Mouse (Mus musculus) MEL (cell line): ENCODE results near the gene Nexn. TPM values are rescaled to one million over a fixed set of nuclear protein-coding genes. Genes with fewer than 3 reads are reported as not detected.

ENCODE experiments used
- DNase-seq: peaks from one replicate; pipeline ENCODE4 v3.0.0; 2011; ENCODE audit warnings: low read depth, low spot score
- H3K27ac ChIP-seq: 2 replicates; pipeline ENCODE4 v1.5.1; 2012; ENCODE audit warnings: low read depth, mild to moderate bottlenecking, control low read depth, low read length, moderate library complexity; ENCODE audit not compliant: control insufficient read depth
- H3K27me3 ChIP-seq, 2 experiments: fragments of 150-350 bp in 1 of 2; sonication (generic) in 1 of 2; 2 replicates each; pipeline ENCODE4 v1.6.1; 2012; ENCODE audit warnings: low read length in 2 of 2, mild to moderate bottlenecking in 2 of 2, improper control_type of control experiment in 1 of 2, moderate library complexity in 1 of 2; ENCODE audit not compliant: insufficient read depth in 2 of 2, control insufficient read depth in 1 of 2
- H3K36me3 ChIP-seq, 2 experiments: 2 replicates each; pipeline ENCODE4 v1.6.1; 2012 to 2014; ENCODE audit warnings: low read length in 2 of 2, improper control_type of control experiment in 1 of 2, inconsistent platforms in 1 of 2, mild to moderate bottlenecking in 1 of 2; ENCODE audit not compliant: insufficient read depth in 2 of 2, control insufficient read depth in 1 of 2
- H3K4me1 ChIP-seq, 2 experiments: fragments of 150-350 bp in 1 of 2; sonication (generic) in 1 of 2; 2 replicates each; pipeline ENCODE4 v1.6.1; 2012; ENCODE audit warnings: low read length in 2 of 2, improper control_type of control experiment in 1 of 2, mild to moderate bottlenecking in 1 of 2; ENCODE audit not compliant: insufficient read depth in 2 of 2, control insufficient read depth in 1 of 2
- H3K4me3 ChIP-seq, 2 experiments: fragments of 150-350 bp in 1 of 2; sonication (generic) in 1 of 2; 2 replicates each; pipeline ENCODE4 v1.5.1; 2012; ENCODE audit warnings: low read depth in 2 of 2, low read length in 2 of 2, mild to moderate bottlenecking in 2 of 2, moderate library complexity in 2 of 2, control low read depth in 1 of 2, improper control_type of control experiment in 1 of 2; ENCODE audit not compliant: control insufficient read depth in 1 of 2, insufficient read depth in 1 of 2
- H3K79me2 ChIP-seq: 2 replicates; pipeline ENCODE4 v1.6.1; 2012; ENCODE audit warnings: mild to moderate bottlenecking, low read length, moderate library complexity; ENCODE audit not compliant: control insufficient read depth, poor library complexity, insufficient read depth
- H3K9ac ChIP-seq: 2 replicates; pipeline ENCODE4 v1.6.1; 2012; ENCODE audit warnings: low read depth, mild to moderate bottlenecking, control low read depth, low read length, moderate library complexity; ENCODE audit not compliant: control insufficient read depth, poor library complexity, severe bottlenecking
- H3K9me3 ChIP-seq: fragments of 150-350 bp; sonication (generic); replicated peaks from 2 replicates; pipeline ENCODE4 v1.6.1; 2012; ENCODE audit warnings: mild to moderate bottlenecking, low read length, improper control_type of control experiment, moderate library complexity; ENCODE audit not compliant: insufficient read depth
- CHD1 ChIP-seq: IDR thresholded peaks from 2 replicates; pipeline ENCODE4 v1.6.1; 2012; ENCODE audit warnings: low read depth, mild to moderate bottlenecking, inconsistent platforms, low read length, improper control_type of control experiment
- ELF1 ChIP-seq: IDR thresholded peaks from 2 replicates; pipeline ENCODE4 v1.6.1; 2014; ENCODE audit warnings: low read depth, mild to moderate bottlenecking, inconsistent platforms, low read length, improper control_type of control experiment, moderate library complexity
- EP300 ChIP-seq, 2 experiments: IDR thresholded peaks; 2 replicates each; pipeline ENCODE4 v1.6.1; 2011; ENCODE audit warnings: improper control_type of control experiment in 2 of 2, low read length in 2 of 2, low read depth in 1 of 2, mild to moderate bottlenecking in 1 of 2
- ETS1 ChIP-seq: IDR thresholded peaks from 2 replicates; pipeline ENCODE4 v1.6.1; 2012; ENCODE audit warnings: low read depth, mild to moderate bottlenecking, inconsistent platforms, low read length, improper control_type of control experiment, moderate library complexity
- GATA1 ChIP-seq: IDR thresholded peaks from 2 replicates; pipeline ENCODE4 v1.6.1; 2011; ENCODE audit warnings: low read depth, low read length, improper control_type of control experiment
- MEF2A ChIP-seq: IDR thresholded peaks from 2 replicates; pipeline ENCODE4 v1.6.1; 2014; ENCODE audit warnings: low read depth, mild to moderate bottlenecking, inconsistent platforms, low read length, improper control_type of control experiment; ENCODE audit not compliant: poor library complexity, insufficient replicate concordance, severe bottlenecking; ENCODE audit errors: extremely low read depth
- MXI1 ChIP-seq: IDR thresholded peaks from 2 replicates; pipeline ENCODE4 v1.6.1; 2011; ENCODE audit warnings: mild to moderate bottlenecking, low read depth, low read length, improper control_type of control experiment
- NELFE ChIP-seq: IDR thresholded peaks from 2 replicates; pipeline ENCODE4 v1.6.1; 2011; ENCODE audit warnings: low read depth, low read length, improper control_type of control experiment
- TAL1 ChIP-seq: IDR thresholded peaks from 2 replicates; pipeline ENCODE4 v1.6.1; 2012; ENCODE audit warnings: mild to moderate bottlenecking, inconsistent platforms, low read length, moderate library complexity, mixed read lengths
- ZMIZ1 ChIP-seq: IDR thresholded peaks from 2 replicates; pipeline ENCODE4 v1.6.1; 2012; ENCODE audit warnings: low read depth, mild to moderate bottlenecking, inconsistent platforms, low read length, improper control_type of control experiment, moderate library complexity
- polyA plus RNA-seq, 2 experiments: library from polyadenylated mRNA; stranded (reverse) in 1 of 2; unstranded in 1 of 2; fragments of >175 nt in 1 of 2; fragments of >200 nt in 1 of 2; gene quantifications; 2 replicates each; pipeline versions ENCODE4 v1.2.1 to v1.2.4; 2012; ENCODE audit warnings: low replicate concordance in 2 of 2, low read depth in 1 of 2; ENCODE audit not compliant: insufficient read length in 2 of 2, insufficient read depth in 1 of 2, missing spikeins in 1 of 2
- total RNA-seq: library from RNA; depleted of rRNA; stranded (reverse); fragments of 300-350 nt; gene quantifications from 2 replicates; pipeline ENCODE4 v1.2.3, GENCODE M21; 2012

Nexn gene
- total and polyA plus RNA-seq, 3 experiments: 0.19 to 0.96 TPM; not detected in 1

DNA sequence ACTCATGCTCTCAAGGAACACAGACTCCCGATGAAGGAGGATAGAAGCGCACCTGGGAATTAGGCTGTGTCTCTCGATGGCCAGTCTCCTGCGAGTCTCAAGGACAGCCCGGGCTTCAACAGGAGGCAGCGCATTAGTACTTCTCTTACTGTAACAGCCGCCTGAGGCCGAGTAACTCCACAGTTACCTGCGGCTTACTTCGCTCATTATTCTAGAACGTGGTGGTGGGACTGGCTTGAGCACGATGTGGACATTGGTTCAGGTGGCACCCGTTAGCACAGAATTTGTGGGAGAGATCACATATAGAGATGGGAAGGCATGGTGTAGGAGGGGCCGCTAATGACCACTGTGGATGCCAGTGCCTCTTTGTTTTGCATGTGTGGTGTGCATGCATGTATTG is 1.9 kb upstream of the Nexn start:
- Histone ChIP-seq H3K9me3 (no peaks in the 10 kb centered on the region), H3K27ac (no peak overlapping the region), H3K36me3 (peaks cover 0 to 2% of the 10 kb centered on the region in 2 experiments; a peak in 1 of 4 replicates), H3K79me2 (no peaks in the 10 kb centered on the region), H3K27me3 (no peaks in the 10 kb centered on the region), H3K9ac (no peak overlapping the region), H3K4me3 (no peak overlapping the region), H3K4me1 (no peaks in the 10 kb centered on the region)
- TF ChIP-seq GATA1: no peak
- no peak for DNase-seq

DNA sequence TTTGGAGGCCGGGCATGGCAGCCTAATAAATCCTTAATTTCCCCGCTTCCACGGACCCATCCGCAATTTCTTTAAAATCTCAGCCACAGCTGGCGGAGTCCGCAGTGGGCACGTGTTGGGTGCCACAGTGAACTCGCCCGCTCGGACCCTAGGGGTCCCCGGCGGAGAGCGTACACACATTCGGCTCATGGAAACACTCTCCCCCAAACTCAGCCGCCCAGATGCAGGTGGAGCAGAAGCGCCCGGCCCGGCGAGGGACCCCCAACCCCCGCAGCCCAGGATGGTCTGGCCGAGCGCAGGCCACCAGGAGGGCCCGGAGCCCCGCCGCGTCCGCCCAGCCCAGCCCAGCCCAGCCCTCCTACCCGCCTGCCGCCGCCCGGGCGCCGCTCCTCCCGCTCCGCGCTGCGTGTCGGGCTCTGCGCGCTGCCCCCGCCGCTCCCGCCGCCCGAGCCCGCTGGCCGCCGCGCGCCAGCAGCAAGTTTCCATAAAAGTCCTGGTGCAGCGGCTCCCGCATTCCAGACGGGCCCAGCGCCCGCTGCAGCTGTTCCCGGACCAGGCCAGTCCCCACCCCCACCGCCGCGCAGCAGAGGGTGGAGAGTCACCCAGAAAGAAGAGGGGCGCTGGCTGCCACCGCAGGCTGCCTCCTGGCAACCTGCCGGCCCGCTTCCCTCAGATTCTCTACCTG is 657 bp downstream of the Nexn start:
- no peak for TF ChIP-seq MEF2A
- no peak for TF ChIP-seq ELF1
- TF ChIP-seq NELFE: no peak
- no peak for TF ChIP-seq CHD1
- no peaks in the 10 kb centered on the region for H3K27me3 ChIP-seq
- H3K4me1 ChIP-seq: peaks cover 0 to 13% of the 10 kb centered on the region in 2 experiments; a peak in 2 of 4 replicates
- no peak overlapping the region for H3K4me3 ChIP-seq
- H3K9ac ChIP-seq: no peak overlapping the region
- no peaks in the 10 kb centered on the region for H3K9me3 ChIP-seq
- H3K36me3 ChIP-seq: peaks cover 0 to 15% of the 10 kb centered on the region in 2 experiments; a peak in 2 of 4 replicates
- H3K27ac ChIP-seq: no peak overlapping the region
- no peak for DNase-seq
- H3K79me2 ChIP-seq: no peaks in the 10 kb centered on the region

DNA sequence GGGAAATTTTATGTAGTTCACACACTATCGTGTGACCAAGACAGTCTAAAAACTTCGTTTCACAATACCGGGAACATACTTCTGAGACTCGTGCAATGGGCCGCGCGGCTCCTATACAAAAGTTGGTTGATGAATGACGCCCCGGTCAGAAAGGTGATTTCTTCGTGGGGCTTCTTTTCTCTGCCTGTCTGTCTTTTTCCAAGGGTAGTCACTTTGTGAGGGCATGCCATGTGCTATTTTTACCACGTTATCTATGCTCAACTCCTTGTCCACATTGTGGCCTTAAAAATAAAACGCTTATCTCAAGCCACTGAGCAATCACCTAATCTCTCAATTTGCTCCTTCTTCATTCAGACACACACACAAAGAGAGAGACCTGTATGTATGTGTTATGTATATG is 1.3 kb downstream of the Nexn start:
- H3K4me3 ChIP-seq: no peak overlapping the region
- H3K27ac ChIP-seq: no peak overlapping the region
- H3K9me3 ChIP-seq: no peaks in the 10 kb centered on the region
- DNase-seq: no peak
- TF ChIP-seq MXI1: no peak
- TF ChIP-seq ZMIZ1: no peak
- 0 out of 2 replicates have a peak, but pooled peaks have one; percentile 10 for TF ChIP-seq ETS1
- TF ChIP-seq TAL1: no peak
- peak; percentile 50 for TF ChIP-seq GATA1
- 0 out of 4 replicates have a peak, but pooled peaks have one; percentile 7 to 10 for TF ChIP-seq EP300 (IDR thresholded peaks at IDR 0.05; ENCODE audit: low read depth in 1 of 2, low read length in 2 of 2)
- TF ChIP-seq MEF2A: peak; percentile 82; the same call in 1 of the 2 replicates
- H3K79me2 ChIP-seq: no peaks in the 10 kb centered on the region
- H3K4me1 ChIP-seq: peaks cover 0 to 13% of the 10 kb centered on the region in 2 experiments; a peak in 2 of 4 replicates
- no peaks in the 10 kb centered on the region for H3K27me3 ChIP-seq
- peaks cover 0 to 15% of the 10 kb centered on the region in 2 experiments; a peak in 2 of 4 replicates for H3K36me3 ChIP-seq
- no peak overlapping the region for H3K9ac ChIP-seq
